Mouse (Mus musculus) left cerebral cortex, adult 11 months (tissue): ENCODE results near the gene Cnn2.

Experiments
- DNase-seq: peaks from one replicate; pipeline ENCODE4 v3.0.0; 2022; ENCODE audit warnings: low spot score

The Cnn2 gene

GRCm38 (mm10) chr10:79970415-79971182 is 17.8 kb upstream of the Cnn2 start, which contains the start of gene Grin3b:
Grin3b (plus strand) TSS chr10:79970715.
- no peak for DNase-seq

GRCm38 (mm10) chr10:79971183-79971497 is 17.2 kb upstream of the Cnn2 start:
- DNase-seq = no peak

- DNase-seq = no peak
Measured at GRCm38 (mm10) chr10:79972831-79973230, 15.6 kb upstream of the Cnn2 start.

DNA sequence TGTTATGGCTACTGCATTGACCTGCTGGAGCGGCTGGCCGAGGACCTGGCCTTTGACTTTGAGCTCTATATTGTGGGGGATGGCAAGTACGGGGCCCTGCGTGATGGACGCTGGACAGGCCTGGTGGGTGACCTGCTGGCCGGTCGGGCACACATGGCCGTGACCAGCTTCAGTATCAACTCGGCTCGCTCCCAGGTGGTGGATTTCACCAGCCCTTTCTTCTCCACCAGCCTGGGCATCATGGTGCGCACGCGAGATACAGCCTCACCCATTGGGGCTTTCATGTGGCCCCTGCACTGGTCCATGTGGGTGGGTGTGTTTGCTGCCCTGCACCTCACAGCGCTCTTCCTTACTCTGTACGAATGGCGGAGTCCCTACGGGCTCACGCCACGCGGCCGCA is 14.3 kb upstream of the Cnn2 start:
- no peak for DNase-seq

DNA sequence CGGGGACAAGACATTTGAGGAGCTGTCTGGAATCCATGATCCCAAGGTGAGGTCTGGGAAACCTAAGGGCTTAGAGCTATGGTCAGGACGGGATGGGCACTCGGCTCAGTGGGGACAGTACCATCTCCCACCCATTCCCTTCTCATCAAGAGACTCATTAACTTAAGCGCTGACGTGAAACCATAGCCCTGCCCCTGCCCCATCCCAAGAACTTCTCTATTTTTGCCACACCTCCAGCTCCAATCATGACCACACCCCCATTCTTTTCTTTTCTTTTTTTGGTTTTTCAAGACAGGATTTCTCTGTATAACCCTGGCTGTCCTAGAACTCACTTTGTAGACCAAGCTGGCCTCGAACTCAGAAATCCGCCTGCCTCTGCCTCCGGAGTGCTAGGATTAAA is 13.7 kb upstream of the Cnn2 start:
- DNase-seq = no peak

DNA sequence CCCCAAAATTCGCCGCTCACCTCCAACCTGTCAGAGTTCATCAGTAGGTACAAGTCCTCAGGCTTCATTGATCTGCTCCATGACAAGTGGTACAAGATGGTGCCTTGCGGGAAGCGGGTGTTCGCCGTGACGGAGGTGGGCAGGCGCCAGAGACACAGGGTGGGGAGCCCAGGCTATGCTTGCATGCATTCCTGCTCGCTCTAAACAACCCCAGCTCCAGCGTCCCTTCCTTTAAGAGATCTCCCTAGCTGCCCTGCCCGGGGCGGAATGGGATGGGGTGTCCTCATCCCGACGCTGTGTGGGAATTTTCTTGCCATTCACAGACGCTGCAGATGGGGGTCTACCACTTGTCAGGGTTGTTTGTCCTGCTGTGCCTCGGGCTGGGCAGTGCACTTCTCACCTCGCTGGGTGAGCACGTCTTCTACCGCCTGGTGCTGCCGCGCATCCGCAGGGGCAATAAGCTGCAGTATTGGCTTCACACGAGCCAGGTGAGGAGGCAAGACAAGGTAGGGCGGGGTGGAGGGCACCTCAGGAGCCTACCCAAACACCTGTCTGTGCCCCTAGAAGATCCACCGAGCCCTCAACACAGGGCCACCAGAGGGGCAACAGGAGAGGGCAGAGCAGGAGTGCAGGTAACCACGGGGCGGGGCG is 12.2 kb upstream of the Cnn2 start:
- DNase-seq = no peak

- no peak for DNase-seq
Measured at GRCm38 (mm10) chr10:79976722-79977107, 11.7 kb upstream of the Cnn2 start.

DNA sequence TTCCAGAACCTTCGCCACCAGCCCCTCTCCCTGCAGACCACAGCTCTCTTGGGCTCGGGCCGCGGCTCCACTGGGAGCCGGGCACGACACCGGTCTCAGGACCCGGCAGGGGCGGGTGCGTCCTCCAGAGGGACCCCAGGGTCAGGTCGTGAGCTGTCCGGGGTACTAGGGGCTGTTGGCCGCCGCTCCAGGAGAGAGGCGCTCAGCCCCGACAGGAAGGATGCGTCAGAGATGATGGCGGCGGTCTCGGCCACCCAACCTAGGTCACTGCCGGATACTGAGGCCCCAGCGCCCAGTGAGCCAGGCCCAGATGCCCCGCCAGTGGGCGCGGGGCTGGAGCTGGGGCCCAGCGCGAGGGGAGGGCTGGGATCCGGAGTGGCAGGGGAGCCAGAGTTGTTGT is 11.1 kb upstream of the Cnn2 start:
- no peak for DNase-seq

- DNase-seq = no peak
Measured at GRCm38 (mm10) chr10:79978061-79978460, 10.3 kb upstream of the Cnn2 start.

GRCm38 (mm10) chr10:79979401-79980155 is 8.8 kb upstream of the Cnn2 start:
- no peak for DNase-seq

DNA sequence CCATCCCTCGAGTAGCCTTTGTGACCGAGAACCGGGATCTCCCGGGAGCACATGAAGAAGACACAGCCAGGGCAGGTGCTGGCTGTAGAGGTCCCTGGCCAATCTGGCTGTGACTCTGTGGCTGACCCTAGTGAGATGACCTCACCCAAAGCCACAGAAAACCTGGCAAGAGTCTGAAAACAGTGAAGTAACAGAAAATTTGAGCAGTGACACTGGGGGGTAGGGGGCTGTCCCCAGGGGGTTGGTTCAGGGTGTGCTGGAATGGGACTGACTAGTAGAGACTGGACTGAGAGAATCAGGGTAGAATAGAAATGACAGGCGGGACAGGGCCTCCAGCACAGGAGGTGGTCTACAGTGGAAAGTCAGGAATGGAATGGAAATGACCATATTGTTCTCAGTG is 5.2 kb upstream of the Cnn2 start:
- DNase-seq = no peak

GRCm38 (mm10) chr10:79983670-79984069 is 4.7 kb upstream of the Cnn2 start:
- DNase-seq = peak; percentile 63

DNA sequence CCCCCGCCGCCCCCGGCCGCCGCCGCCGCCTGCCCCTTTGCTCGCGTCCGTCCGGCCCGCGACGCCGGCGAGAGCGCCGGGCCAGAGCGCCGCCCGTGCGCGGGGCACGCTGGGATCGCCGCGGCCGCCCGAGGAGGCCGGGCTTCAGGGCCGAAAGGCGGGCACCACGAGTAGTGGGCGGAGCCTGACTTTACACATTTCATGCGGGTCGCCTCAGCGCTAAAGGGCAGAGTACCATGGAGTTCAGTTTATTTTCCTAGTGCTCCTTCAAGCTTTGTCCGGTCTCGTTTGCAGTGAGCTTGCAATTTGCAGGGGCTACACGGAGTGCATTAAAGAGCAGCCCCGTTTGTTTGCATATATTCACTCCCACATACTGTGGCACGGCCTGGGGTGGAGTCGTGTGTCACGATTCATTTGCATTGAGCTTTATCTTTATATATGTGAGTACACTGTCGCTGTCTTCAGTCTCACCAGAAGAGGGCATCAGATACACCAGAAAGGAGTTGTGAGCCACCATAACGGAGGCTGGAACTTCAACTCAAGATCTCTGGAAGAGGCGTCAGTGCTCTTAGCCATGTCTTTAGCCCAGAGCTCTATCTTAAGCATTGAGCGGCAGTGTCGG is 4.1 kb upstream of the Cnn2 start, which contains the start of gene Tmem259:
Gene Tmem259 (minus strand): TSS at position 136 of the 622 bp plus-strand sequence.
- DNase-seq = peak; percentile 77

GRCm38 (mm10) chr10:79984871-79985270 is 3.5 kb upstream of the Cnn2 start:
- peak; percentile 99 for DNase-seq

GRCm38 (mm10) chr10:79985334-79986231 is 2.8 kb upstream of the Cnn2 start:
- peak; percentile 68 for DNase-seq

DNA sequence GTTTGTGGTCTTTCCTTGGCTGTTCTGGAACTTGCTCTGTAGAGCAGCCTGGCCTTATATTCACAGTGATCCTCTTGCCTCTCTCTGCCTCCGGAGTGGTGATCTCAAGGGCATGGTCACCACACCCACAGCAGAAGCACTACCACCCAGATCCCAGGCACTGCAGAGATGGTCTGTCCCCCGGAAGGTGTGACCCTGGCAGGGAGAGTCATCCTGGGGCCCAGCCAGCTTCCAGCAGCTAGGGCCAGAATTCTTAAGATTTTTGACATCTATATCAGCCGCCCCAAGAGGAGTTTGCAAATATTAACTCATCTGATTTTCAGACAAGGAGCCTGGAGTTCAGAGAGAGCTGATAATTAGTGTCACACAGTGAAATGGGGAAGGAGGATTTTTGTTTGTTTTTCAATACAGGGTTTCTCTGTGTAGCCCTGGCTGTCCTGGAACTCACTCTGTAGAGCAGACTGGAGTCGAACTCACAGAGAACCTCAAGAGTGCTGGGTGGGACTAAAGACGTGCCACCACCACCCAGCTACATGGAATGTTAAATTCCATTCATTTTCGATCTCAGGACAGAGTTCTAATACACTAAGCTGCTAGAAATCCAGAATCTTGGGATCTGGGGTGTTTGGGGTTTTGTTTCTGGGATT is 2.0 kb upstream of the Cnn2 start:
- DNase-seq = no peak

DNA sequence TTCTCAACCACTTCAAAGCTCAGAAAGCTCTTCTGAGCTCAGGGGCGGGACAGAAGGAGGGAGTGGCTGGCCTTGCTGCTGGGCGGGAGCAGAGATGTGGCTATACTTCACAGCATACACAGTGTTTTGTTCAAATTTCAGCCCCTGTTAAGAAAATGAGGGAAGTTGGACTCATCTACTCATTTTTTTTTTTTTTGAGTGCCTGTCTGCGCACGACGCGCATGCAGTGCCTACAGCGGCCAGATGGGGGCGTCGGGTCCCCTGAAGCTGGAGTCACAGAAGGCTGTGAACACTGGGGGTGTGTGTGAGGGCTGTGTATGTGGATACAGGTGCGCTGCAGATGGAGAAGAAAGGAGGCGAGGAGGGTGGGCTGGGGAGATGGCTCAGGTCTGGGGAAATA is 1.4 kb upstream of the Cnn2 start:
- DNase-seq = peak; percentile 74

- DNase-seq = no peak
Measured at GRCm38 (mm10) chr10:79987771-79988505, 446 bp upstream of the Cnn2 start.

DNA sequence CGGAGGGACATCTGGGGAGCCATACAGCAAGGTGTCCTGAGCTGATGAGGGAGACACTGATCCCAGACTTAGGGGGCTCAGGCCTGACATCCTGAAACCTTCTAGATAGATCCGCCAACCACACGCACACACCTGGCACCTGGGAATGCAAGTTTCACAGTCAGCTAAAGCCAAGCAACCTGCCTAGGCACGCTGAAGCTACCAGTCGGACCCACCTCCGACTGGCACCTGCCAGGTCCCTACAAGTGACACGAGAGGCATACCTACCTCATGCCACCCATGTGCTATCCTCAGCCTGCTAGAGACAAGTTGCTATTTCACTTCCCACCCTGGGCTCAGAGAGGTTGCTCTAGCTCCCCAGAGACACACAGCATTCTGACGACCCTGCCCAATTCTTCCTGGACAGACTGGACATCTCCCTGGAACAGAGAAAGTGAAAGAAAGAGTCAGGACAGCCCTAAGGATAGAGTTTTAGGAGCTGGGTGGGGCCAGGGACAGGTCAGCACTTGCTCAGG is 945 bp downstream of the Cnn2 start:
- no peak for DNase-seq

- no peak for DNase-seq
Measured at GRCm38 (mm10) chr10:79989870-79990269, 1.5 kb downstream of the Cnn2 start.
